Comparison of ENCODE assay signal across 8 mouse cellular contexts in the genomic region with DNA sequence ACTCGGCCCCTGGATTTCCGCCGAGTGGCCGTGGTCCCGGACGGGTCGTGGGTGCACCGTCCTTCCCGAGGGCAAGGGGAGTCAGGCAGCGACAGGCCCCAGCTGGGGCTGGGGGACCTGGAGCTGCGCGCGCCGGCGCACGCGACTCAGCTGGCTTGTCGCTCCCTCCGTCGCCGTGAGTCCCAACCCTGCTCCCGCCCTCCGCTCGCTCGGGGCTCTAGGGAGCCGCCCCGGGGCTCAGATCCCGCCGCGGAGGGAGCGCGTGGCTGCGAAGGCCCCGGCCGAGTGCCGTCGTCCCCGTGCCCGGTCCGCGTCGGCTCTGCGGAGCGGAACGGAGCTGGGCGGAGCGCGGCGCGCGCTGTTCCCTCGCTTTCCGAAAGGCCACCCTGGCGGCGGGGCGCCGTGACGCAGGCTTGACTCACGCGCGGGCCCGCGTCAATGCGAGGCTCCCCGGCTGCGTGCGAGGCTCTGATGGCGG. TPM values are rescaled to one million over a fixed set of nuclear protein-coding genes. Genes with fewer than 3 reads are reported as not detected.
DNase-seq lines count a peak whose midpoint lies in the region; ATAC-seq and TF ChIP-seq lines count a peak whose summit lies in the region.

A gene (minus strand): TSS at position 388 of the 478 bp plus-strand sequence.

- H3K4me3 ChIP-seq in forebrain, embryonic 10.5 days, result peak within 1 kb of the TSS; percentile 71
- H3K4me3 ChIP-seq in hindbrain, embryonic 13.5 days, result peak within 1 kb of the TSS; percentile 62
- H3K4me3 ChIP-seq in midbrain, embryonic 12.5 days, result peak within 1 kb of the TSS; percentile 57

- H3K27me3 ChIP-seq in forebrain, embryonic 10.5 days (ENCODE audit: poor library complexity, severe bottlenecking), result peaks cover 76% of the 10 kb centered on the region
- H3K27me3 ChIP-seq in hindbrain, embryonic 13.5 days, result peaks cover 70% of the 10 kb centered on the region
- H3K27me3 ChIP-seq in midbrain, embryonic 12.5 days, result peaks cover 61% of the 10 kb centered on the region

- peak; percentile 48; the same call in 1 of the 2 replicates for TF ChIP-seq CTCF in brain, embryonic 14.5 days (IDR thresholded peaks at IDR 0.05; ENCODE audit: borderline replicate concordance, extremely low read depth, insufficient read depth, insufficient read length)

- H3K9me3 ChIP-seq in forebrain, embryonic 10.5 days, result no peaks in the 10 kb centered on the region
- H3K9me3 ChIP-seq in hindbrain, embryonic 13.5 days, result no peaks in the 10 kb centered on the region
- no peaks in the 10 kb centered on the region for H3K9me3 ChIP-seq in midbrain, embryonic 12.5 days

- DNase-seq in adrenal gland, adult (ENCODE audit: inconsistent age in 2 of 2, low spot score in 1 of 2), result peak; percentile 79 to 84
- DNase-seq in adrenal gland, postnatal 4 days (ENCODE audit: low spot score in 2 of 2), result no peak
- DNase-seq in brain, embryonic 14.5 days (ENCODE audit: low read depth), result peak; percentile 79
- DNase-seq in forebrain, embryonic 10.5 days (ENCODE audit: extremely low spot score, low spot score), result peak; percentile 62
- DNase-seq in layer of hippocampus, postnatal 25 days (ENCODE audit: extremely low spot score in 1 of 2, low spot score in 1 of 2), result peak; percentile 73 to 76
- peak; percentile 62 for DNase-seq in testis, postnatal 10 days (ENCODE audit: low spot score)

- peak within 1 kb of the TSS; percentile 78 for H3K9ac ChIP-seq in hindbrain, embryonic 13.5 days
- peak within 1 kb of the TSS; percentile 55 for H3K9ac ChIP-seq in midbrain, embryonic 12.5 days (replicated peaks)

- peak within 1 kb of the TSS; percentile 94 for H3K4me2 ChIP-seq in hindbrain, embryonic 13.5 days
- H3K4me2 ChIP-seq in midbrain, embryonic 12.5 days (replicated peaks), result peak within 1 kb of the TSS; percentile 94

- H3K36me3 ChIP-seq in forebrain, embryonic 10.5 days (replicated peaks), result no peaks in the 10 kb centered on the region
- H3K36me3 ChIP-seq in hindbrain, embryonic 13.5 days, result no peaks in the 10 kb centered on the region
- H3K36me3 ChIP-seq in midbrain, embryonic 12.5 days, result no peaks in the 10 kb centered on the region

- WGBS in forebrain, embryonic 10.5 days, result under 1% methylated on average over 68 of the region's 68 CpGs
- under 1% methylated on average over 53 of the region's 68 CpGs for WGBS in hindbrain, embryonic 13.5 days
- under 1% methylated on average over 59 of the region's 68 CpGs for WGBS in midbrain, embryonic 12.5 days

- H3K27ac ChIP-seq in forebrain, embryonic 10.5 days, result peak within 1 kb of the TSS; percentile 85
- H3K27ac ChIP-seq in hindbrain, embryonic 13.5 days, result peak within 1 kb of the TSS; percentile 83
- 0 out of 2 replicates have a peak within 1 kb of the TSS, but pooled peaks have one; percentile 5 for H3K27ac ChIP-seq in midbrain, embryonic 12.5 days (replicated peaks)

- TF ChIP-seq POLR2A in brain, embryonic 14.5 days (IDR thresholded peaks at IDR 0.05; ENCODE audit: borderline replicate concordance, extremely low read depth, insufficient read depth, insufficient read length, poor library complexity, severe bottlenecking), result peak; percentile 55; the same call in 1 of the 2 replicates

- peaks cover 28% of the 10 kb centered on the region for H3K4me1 ChIP-seq in forebrain, embryonic 10.5 days
- peaks cover 22% of the 10 kb centered on the region for H3K4me1 ChIP-seq in hindbrain, embryonic 13.5 days (replicated peaks)
- H3K4me1 ChIP-seq in midbrain, embryonic 12.5 days, result peaks cover 20% of the 10 kb centered on the region

- ATAC-seq in hindbrain, embryonic 13.5 days (ENCODE audit: low FRiP score), result peak; percentile 88
- peak; percentile 79 for ATAC-seq in midbrain, embryonic 12.5 days (ENCODE audit: low FRiP score, low read depth)

RNA-seq across cellular contexts. Expression of the gene that starts here (rescaled TPM):
- total RNA-seq in adrenal gland, postnatal 4 days (2021), result 1 to 10 TPM; 3.7 to 3.8 TPM
- polyA plus RNA-seq in brain, embryonic 14.5 days (2012; rRNA removed), result 37.6 and 40.2 TPM in 2 replicates
- 2.4 and 3.7 TPM in 2 replicates for polyA plus RNA-seq in forebrain, embryonic 10.5 days (2016; fragmentation: Nextera tagmentation; extraction: Ambion mirVana)
- polyA plus RNA-seq in hindbrain, embryonic 13.5 days (2015; fragmentation: Nextera tagmentation; extraction: Ambion mirVana), result 10.0 and 10.6 TPM in 2 replicates
- 100 to 1,000 TPM; 288 to 297 TPM for total RNA-seq in layer of hippocampus, postnatal 25 days (2021)
- polyA plus RNA-seq in midbrain, embryonic 12.5 days (2016; fragmentation: Nextera tagmentation; extraction: Ambion mirVana), result 4.2 and 4.5 TPM in 2 replicates

Comparison
In these comparisons a context has a peak if more than half of its experiments do, and no peak if none do; other contexts are left out.
1. RNA of the gene that starts here (total RNA-seq): 288 to 297 TPM in layer of hippocampus, postnatal 25 days; 3.7 to 3.8 TPM in adrenal gland, postnatal 4 days; every median in the first group is over 10 times any median in the second.
2. DNase-seq: peak in adrenal gland, adult (2 of 2), brain, embryonic 14.5 days (single experiment), forebrain, embryonic 10.5 days (single experiment), layer of hippocampus, postnatal 25 days (2 of 2) and testis, postnatal 10 days (single experiment); none in adrenal gland, postnatal 4 days (0 of 2).
3. H3K27ac ChIP-seq: peak in every context shown above with its lines; median percentile 85 in forebrain, embryonic 10.5 days; 83 in hindbrain, embryonic 13.5 days; 5 in midbrain, embryonic 12.5 days.
4. Peak in every context shown above with its lines, with median percentiles within 50 percentile points of each other: H3K4me3 ChIP-seq.